Mouse (Mus musculus): ENCODE data around the gene Gm5114.
"Not testable (repeated sequence)": the region's sequence is repeated elsewhere in the genome, so short reads cannot be mapped to it uniquely, and the experiment has no call there.

The Gm5114 gene

DNA sequence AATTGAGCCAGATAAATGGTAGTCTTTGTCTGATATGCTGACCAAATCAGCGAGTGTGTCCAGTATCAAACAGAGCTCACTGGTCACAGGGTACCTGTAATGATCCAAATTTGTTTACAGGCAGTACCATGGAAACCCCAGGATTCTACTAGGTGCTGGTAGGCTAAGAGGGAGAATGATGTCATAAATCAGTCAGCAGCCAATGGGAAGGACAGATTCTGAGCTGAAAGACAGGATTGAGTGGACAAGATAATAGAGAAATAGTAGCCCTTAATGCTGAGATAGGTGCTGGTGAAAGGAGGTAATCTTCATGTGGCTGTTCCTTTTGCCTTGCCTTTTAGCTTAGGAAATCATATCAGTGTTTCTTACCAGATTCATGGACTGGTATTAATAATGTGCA lies at the start of gene Gm5114:
TSS of gene Gm5114 (minus strand) at position 101 of the 400 bp plus-strand sequence.
- not testable (repeated sequence) for DNase-seq

DNA sequence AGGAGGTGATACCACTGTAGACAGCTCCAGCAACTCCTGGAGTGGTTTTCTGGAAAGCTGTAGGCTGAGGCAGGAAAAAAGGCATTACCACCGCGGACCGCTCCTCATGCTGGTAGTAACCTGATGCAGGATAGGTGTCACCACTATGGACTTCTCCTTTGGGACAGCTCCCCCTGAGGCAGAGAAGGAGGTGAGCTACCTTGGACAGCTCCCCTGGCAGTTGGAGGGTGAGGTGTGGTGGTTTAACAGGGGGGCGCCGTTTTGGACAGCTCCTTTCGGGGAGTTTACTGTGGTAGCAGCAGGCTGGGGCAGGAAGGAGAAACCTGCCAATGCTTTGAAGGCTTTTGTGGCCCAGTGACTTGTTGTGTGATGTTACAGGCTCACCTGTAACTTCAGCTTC lies 42.8 kb upstream of the Gm5114 start:
- DNase-seq, result no peak

DNA sequence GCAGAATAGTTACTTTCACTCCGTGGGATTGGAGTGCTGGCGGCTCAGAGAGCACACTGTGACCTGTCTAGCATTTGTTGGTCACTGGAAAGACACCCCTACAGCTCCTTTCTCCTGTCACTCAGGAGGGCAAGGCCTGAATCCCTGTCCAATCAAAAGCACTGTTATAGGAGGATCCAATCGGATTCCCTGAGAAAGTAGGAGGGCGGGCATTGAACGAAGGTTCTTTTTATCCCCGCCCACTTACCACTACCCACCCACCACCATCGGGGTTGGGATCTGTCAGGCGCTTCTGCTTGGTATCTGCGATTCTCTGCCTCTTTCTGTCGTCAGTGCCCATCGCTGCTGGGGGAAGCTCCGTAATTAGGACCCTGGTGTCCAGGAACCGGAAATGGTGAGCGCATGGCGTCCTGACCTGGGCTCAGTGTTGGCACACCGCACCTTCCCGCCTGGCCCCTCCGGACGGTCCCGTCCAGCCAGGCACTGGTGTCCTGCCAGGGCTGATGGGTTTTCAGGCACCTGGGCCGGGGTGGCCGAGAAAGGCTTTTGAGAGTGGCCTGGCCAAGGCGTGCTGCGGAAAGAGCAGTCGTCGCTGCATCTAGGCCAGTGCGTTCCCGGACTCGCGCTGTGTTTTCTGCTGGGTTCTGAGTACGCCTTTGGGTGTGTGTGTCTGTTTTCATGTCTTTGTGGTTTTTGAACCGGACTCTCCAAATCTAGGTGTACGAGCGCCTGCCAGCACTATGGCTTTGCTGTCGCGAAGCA lies 36.5 kb upstream of the Gm5114 start:
- peak; percentile 99 for DNase-seq

DNA sequence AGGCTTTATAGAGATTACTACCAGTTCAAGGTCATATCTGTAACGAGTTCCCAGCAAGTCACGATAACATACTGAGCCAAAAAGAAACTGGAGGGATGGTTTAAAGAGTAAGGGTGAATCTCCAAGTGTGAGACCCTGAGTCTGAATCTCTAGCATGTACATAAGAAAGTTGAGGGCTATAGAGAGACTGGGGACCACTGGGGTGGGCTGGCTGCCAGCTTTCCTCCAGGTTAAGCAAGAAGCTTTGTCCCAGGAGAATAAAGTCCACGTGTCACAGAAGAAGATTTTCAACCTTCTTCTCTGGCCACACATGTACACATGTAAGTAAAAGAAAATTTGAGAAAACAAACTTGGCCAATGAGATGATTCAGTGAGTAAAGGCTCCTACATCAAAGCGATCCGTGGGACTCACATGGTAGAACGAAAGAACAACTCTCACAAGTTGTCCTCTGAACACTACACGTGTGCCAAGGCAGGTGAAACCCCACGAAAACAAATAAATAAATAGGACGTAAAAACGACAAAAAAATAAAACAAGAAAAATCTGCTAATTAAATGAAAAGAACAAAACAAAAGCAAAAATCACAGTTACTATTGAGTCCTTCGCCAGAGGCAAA lies 35.8 kb upstream of the Gm5114 start:
- DNase-seq, result peak; percentile 80

DNA sequence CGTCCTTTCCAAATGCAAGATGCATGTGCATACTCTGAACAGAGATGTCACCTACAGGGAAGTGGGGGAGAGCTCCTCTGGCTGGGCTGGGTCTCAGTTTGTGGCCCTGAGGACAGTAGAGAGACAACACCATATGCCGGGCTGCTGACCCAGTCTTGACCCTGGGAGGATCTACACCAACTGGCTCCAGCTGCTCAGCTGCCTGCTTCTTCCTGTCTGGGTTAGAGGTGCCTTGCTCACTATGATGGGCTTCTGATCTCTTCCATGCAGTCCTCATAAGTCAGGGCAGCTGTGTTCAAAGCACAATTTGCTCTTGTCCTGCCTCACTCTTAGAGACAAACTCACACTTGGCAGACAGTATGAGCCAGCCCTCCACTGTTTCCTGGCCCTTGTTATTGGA lies 28.3 kb upstream of the Gm5114 start:
- peak; percentile 74 for DNase-seq

DNA sequence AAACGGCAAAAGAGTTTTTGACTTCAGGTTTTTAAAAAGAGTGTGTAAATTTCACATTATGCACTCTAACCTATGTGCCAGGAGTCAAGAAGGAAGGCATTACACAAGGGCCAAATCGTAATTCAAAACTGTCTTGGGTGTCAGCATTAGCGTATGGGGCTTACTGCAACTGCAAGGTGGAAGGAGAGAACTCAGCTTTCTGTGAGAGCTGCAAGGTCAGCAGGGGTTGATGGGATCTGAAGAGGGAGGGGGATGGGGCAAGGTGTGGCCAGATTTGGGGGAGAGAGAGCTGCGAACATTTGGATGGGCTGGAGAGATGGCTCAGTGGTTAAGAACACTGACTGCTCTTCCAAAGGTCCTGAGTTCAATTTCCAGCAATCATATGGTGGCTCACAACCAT lies 27.4 kb upstream of the Gm5114 start:
- peak; percentile 53 for DNase-seq
